Comparison of ENCODE assay signal across 21 mouse cellular contexts in genomic region chr11:76060906-76061305, GRCm38 (mm10). TPM values are rescaled to one million over a fixed set of nuclear protein-coding genes. Genes with fewer than 3 reads are reported as not detected.
DNase-seq lines count a peak whose midpoint lies in the region; ATAC-seq and TF ChIP-seq lines count a peak whose summit lies in the region.
"Had no signal": no experiment of that assay in that cellular context is flagged by ENCODE, and none has a peak within 500 bp of the region (broad histone marks: within the 10 kb centered on the region; RNA-seq: fewer than 3 reads in every experiment).

No protein-coding gene starts in this region.

- no peak overlapping the region for H3K4me3 ChIP-seq in heart, embryonic 10.5 days
- no peak overlapping the region for H3K4me3 ChIP-seq in kidney, postnatal 0 days (replicated peaks; ENCODE audit: low read depth, low read length)
- no peak overlapping the region for H3K4me3 ChIP-seq in embryonic facial prominence, embryonic 13.5 days
- H3K4me3 ChIP-seq in liver, postnatal 0 days (ENCODE audit: low read depth, low read length): no peak overlapping the region
- H3K4me3 ChIP-seq: forebrain, embryonic 12.5 days; heart, embryonic 13.5 days; hindbrain, embryonic 12.5 days had no signal

- WGBS in heart, embryonic 10.5 days: 91% methylated on average over 2 of the region's 2 CpGs
- WGBS in kidney, postnatal 0 days: 89% methylated on average over 2 of the region's 2 CpGs
- WGBS in embryonic facial prominence, embryonic 13.5 days: 80% methylated on average over 2 of the region's 2 CpGs
- WGBS in liver, postnatal 0 days (ENCODE audit: insufficient replicate concordance): 87% methylated on average over 2 of the region's 2 CpGs

- ATAC-seq in kidney, postnatal 0 days (replicated peaks; ENCODE audit: low FRiP score, low read depth): no peak
- no peak for ATAC-seq in embryonic facial prominence, embryonic 13.5 days (ENCODE audit: insufficient number of reproducible peaks, insufficient read depth, low FRiP score, low TSS enrichment, low read depth)
- no peak for ATAC-seq in liver, postnatal 0 days
- ATAC-seq: activated CD4-positive, CD25-positive, alpha-beta regulatory T cell, adult 4 months; forebrain, embryonic 16.5 days; hindbrain, embryonic 16.5 days had no signal

- 0 out of 2 replicates have a peak overlapping the region, but pooled peaks have one; percentile 14 for H3K27ac ChIP-seq in heart, embryonic 10.5 days
- H3K27ac ChIP-seq in kidney, postnatal 0 days: peak overlapping the region; percentile 78
- peak overlapping the region; percentile 52; the same call in 1 of the 2 replicates for H3K27ac ChIP-seq in embryonic facial prominence, embryonic 13.5 days
- H3K27ac ChIP-seq in liver, postnatal 0 days (ENCODE audit: low read depth): no peak overlapping the region
- H3K27ac ChIP-seq: forebrain, embryonic 12.5 days; heart, embryonic 13.5 days; hindbrain, embryonic 12.5 days had no signal

- no peak for TF ChIP-seq CTCF in kidney, postnatal 0 days (IDR thresholded peaks at IDR 0.05; ENCODE audit: low read depth)
- no peak for TF ChIP-seq CTCF in liver, postnatal 0 days (IDR thresholded peaks at IDR 0.05; ENCODE audit: low read depth)

- DNase-seq in heart, embryonic 10.5 days (ENCODE audit: low spot score): no peak
- no peak for DNase-seq in heart, postnatal 4 days
- no peak for DNase-seq in kidney, postnatal 0 days (ENCODE audit: low spot score)
- DNase-seq in kidney, adult 11 months: no peak
- DNase-seq in 3T3-L1 (ENCODE audit: low read depth, low spot score): peak; percentile 54
- DNase-seq in liver, postnatal 0 days: no peak
- DNase-seq in retina, postnatal 1 day: no peak
- DNase-seq: adrenal gland, postnatal 14 days; cerebellum, adult 18-20 months; cerebellum, adult 9-11 months; cerebellum, postnatal 36 days; gastrocnemius, postnatal 25 days; heart, postnatal 36 days had no signal

- H3K9ac ChIP-seq in kidney, postnatal 0 days (ENCODE audit: low read depth, low read length): no peak overlapping the region
- H3K9ac ChIP-seq in embryonic facial prominence, embryonic 13.5 days: no peak overlapping the region
- no peak overlapping the region for H3K9ac ChIP-seq in liver, postnatal 0 days (replicated peaks)
- H3K9ac ChIP-seq: forebrain, embryonic 12.5 days; heart, embryonic 13.5 days; hindbrain, embryonic 12.5 days had no signal

- H3K27me3 ChIP-seq in heart, embryonic 10.5 days (ENCODE audit: insufficient read depth, poor library complexity, severe bottlenecking): no peaks in the 10 kb centered on the region
- no peaks in the 10 kb centered on the region for H3K27me3 ChIP-seq in kidney, postnatal 0 days (ENCODE audit: insufficient read depth, low read length)
- no peaks in the 10 kb centered on the region for H3K27me3 ChIP-seq in embryonic facial prominence, embryonic 13.5 days
- H3K27me3 ChIP-seq in liver, postnatal 0 days (ENCODE audit: insufficient read depth, low read length): no peaks in the 10 kb centered on the region
- H3K27me3 ChIP-seq: forebrain, embryonic 12.5 days; heart, embryonic 13.5 days; hindbrain, embryonic 12.5 days; Patski had no signal

- 0 out of 2 replicates have a peak, but pooled peaks cover 19% of the 10 kb centered on the region for H3K4me1 ChIP-seq in heart, embryonic 10.5 days
- H3K4me1 ChIP-seq in kidney, postnatal 0 days (replicated peaks; ENCODE audit: insufficient read depth, low read length): peaks cover 17% of the 10 kb centered on the region
- H3K4me1 ChIP-seq in embryonic facial prominence, embryonic 13.5 days: peaks cover 22% of the 10 kb centered on the region
- no peaks in the 10 kb centered on the region for H3K4me1 ChIP-seq in liver, postnatal 0 days (ENCODE audit: insufficient read depth)
- H3K4me1 ChIP-seq: forebrain, embryonic 12.5 days had no signal

- no peak for TF ChIP-seq EP300 in liver, postnatal 0 days (IDR thresholded peaks at IDR 0.05; ENCODE audit: low read depth)

- H3K36me3 ChIP-seq in heart, embryonic 10.5 days: peaks cover 20% of the 10 kb centered on the region
- peaks cover 6% of the 10 kb centered on the region; the same call in 1 of the 2 replicates for H3K36me3 ChIP-seq in kidney, postnatal 0 days (ENCODE audit: insufficient read depth, low read length)
- H3K36me3 ChIP-seq in embryonic facial prominence, embryonic 13.5 days: peaks cover 22% of the 10 kb centered on the region
- H3K36me3 ChIP-seq in liver, postnatal 0 days (replicated peaks; ENCODE audit: insufficient read depth, low read length): peaks cover 11% of the 10 kb centered on the region

- no peaks in the 10 kb centered on the region for H3K9me3 ChIP-seq in heart, embryonic 10.5 days
- no peaks in the 10 kb centered on the region for H3K9me3 ChIP-seq in kidney, postnatal 0 days (replicated peaks; ENCODE audit: low read length)
- H3K9me3 ChIP-seq in embryonic facial prominence, embryonic 13.5 days: no peaks in the 10 kb centered on the region
- no peaks in the 10 kb centered on the region for H3K9me3 ChIP-seq in liver, postnatal 0 days (ENCODE audit: low read length)
- H3K9me3 ChIP-seq: forebrain, embryonic 12.5 days; heart, embryonic 13.5 days; hindbrain, embryonic 12.5 days had no signal

- no peak overlapping the region for H3K4me2 ChIP-seq in kidney, postnatal 0 days (ENCODE audit: low read length)
- no peak overlapping the region for H3K4me2 ChIP-seq in embryonic facial prominence, embryonic 13.5 days
- no peak overlapping the region for H3K4me2 ChIP-seq in liver, postnatal 0 days (ENCODE audit: low read depth, low read length)
- H3K4me2 ChIP-seq: forebrain, embryonic 12.5 days; heart, embryonic 13.5 days; hindbrain, embryonic 12.5 days had no signal

RNA-seq across cellular contexts. Expression of gene Rflnb, which starts 33.3 kb away (rescaled TPM):
- 8.4 and 13.3 TPM in 2 replicates for polyA plus RNA-seq in heart, embryonic 10.5 days (2016; fragmentation: Nextera tagmentation; extraction: Ambion mirVana)
- 10 to 100 TPM; 37.3 to 42.1 TPM for total RNA-seq in heart, postnatal 4 days (2021)
- polyA plus RNA-seq in kidney, postnatal 0 days (2015; fragmentation: Nextera tagmentation; extraction: Ambion mirVana): 39.3 and 43.1 TPM in 2 replicates
- 54.0 and 55.8 TPM in 2 replicates for polyA plus RNA-seq in embryonic facial prominence, embryonic 13.5 days (2015; fragmentation: Nextera tagmentation; extraction: Ambion mirVana)
- polyA plus RNA-seq in liver, postnatal 0 days (2015; fragmentation: Nextera tagmentation; extraction: Ambion mirVana): 7.8 and 7.9 TPM in 2 replicates
